In the genomic region with DNA sequence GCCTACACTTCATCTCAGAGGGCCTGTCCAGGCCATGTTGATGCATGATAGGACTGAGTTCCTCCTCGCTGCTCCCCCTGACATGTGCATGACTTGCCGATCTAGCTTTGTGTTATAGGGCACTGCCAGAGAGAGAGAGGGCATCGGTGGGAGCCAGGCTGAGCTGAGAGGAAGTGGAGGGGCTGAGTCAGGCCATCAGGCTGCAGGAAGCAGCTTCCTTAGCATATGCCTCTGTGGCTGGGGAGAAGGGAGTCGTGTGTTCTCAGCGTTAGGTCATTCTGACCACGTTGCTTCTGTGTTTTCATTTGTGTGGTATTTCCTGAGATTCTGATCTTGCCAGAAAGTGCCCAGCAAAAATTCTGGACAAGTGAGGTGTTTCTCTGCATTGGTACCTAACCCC, we compare ENCODE assay signal across 8 mouse cellular contexts. TPM values are rescaled to one million over a fixed set of nuclear protein-coding genes. Genes with fewer than 3 reads are reported as not detected.
DNase-seq lines count a peak whose midpoint lies in the region; ATAC-seq lines count a peak whose summit lies in the region.

No protein-coding gene starts in this region.

- no peak for DNase-seq in heart, postnatal 36 days
- DNase-seq in 3T3-L1 (ENCODE audit: low read depth, low spot score), result peak; percentile 82
- DNase-seq in lung, postnatal 36 days, result peak; percentile 59
- DNase-seq in yolk sac, embryonic 10.5 days (ENCODE audit: low spot score), result no peak
- DNase-seq in ovary, postnatal 10 days (ENCODE audit: low spot score), result no peak

- no peaks in the 10 kb centered on the region for H3K36me3 ChIP-seq in heart, embryonic 11.5 days (ENCODE audit: control insufficient read depth, insufficient read depth, low read length)
- H3K36me3 ChIP-seq in embryonic facial prominence, embryonic 12.5 days, result no peaks in the 10 kb centered on the region

- H3K9ac ChIP-seq in heart, embryonic 11.5 days (ENCODE audit: low read depth, low read length), result peak overlapping the region; percentile 46; the same call in 1 of the 2 replicates
- H3K9ac ChIP-seq in embryonic facial prominence, embryonic 12.5 days, result peak overlapping the region; percentile 27; the same call in 1 of the 2 replicates

- H3K9me3 ChIP-seq in heart, embryonic 11.5 days (replicated peaks; ENCODE audit: control insufficient read depth, low read length), result no peaks in the 10 kb centered on the region
- H3K9me3 ChIP-seq in embryonic facial prominence, embryonic 12.5 days, result no peaks in the 10 kb centered on the region

- 57% methylated on average over 6 of the region's 6 CpGs for WGBS in heart, embryonic 11.5 days (ENCODE audit: insufficient replicate concordance)
- 61% methylated on average over 6 of the region's 6 CpGs for WGBS in embryonic facial prominence, embryonic 12.5 days

- intact Hi-C loops in heart, postnatal 36 days (cut with DNase I), result no loop called here

- no peaks in the 10 kb centered on the region for H3K27me3 ChIP-seq in heart, embryonic 11.5 days (ENCODE audit: control insufficient read depth, insufficient read depth, low read length)
- no peaks in the 10 kb centered on the region for H3K27me3 ChIP-seq in embryonic facial prominence, embryonic 12.5 days

- ATAC-seq in heart, embryonic 11.5 days (replicated peaks; ENCODE audit: insufficient number of reproducible peaks, low FRiP score, low TSS enrichment), result no peak
- no peak for ATAC-seq in embryonic facial prominence, embryonic 12.5 days (ENCODE audit: insufficient number of reproducible peaks, insufficient read depth, low FRiP score, low TSS enrichment)
- ATAC-seq in frontal cortex, adult (ENCODE audit: low TSS enrichment), result no peak

- no peak overlapping the region for H3K4me2 ChIP-seq in heart, embryonic 11.5 days
- H3K4me2 ChIP-seq in embryonic facial prominence, embryonic 12.5 days (replicated peaks), result no peak overlapping the region

- peaks cover 36% of the 10 kb centered on the region for H3K4me1 ChIP-seq in heart, embryonic 11.5 days (ENCODE audit: control insufficient read depth, insufficient read depth, low read length)
- H3K4me1 ChIP-seq in embryonic facial prominence, embryonic 12.5 days, result peaks cover 22% of the 10 kb centered on the region

- no peak overlapping the region for H3K4me3 ChIP-seq in heart, embryonic 11.5 days (ENCODE audit: low read depth, low read length)
- no peak overlapping the region for H3K4me3 ChIP-seq in embryonic facial prominence, embryonic 12.5 days

- peak overlapping the region; percentile 52; the same call in 1 of the 2 replicates for H3K27ac ChIP-seq in heart, embryonic 11.5 days (ENCODE audit: low read depth, low read length)
- 0 out of 2 replicates have a peak overlapping the region, but pooled peaks have one; percentile 17 for H3K27ac ChIP-seq in embryonic facial prominence, embryonic 12.5 days

RNA-seq across cellular contexts. Expression of gene Ptpn1, which starts 17.4 kb away (rescaled TPM):
- 43.5 and 46.7 TPM in 2 replicates for polyA plus RNA-seq in heart, embryonic 11.5 days (2014; fragmentation: Nextera tagmentation; extraction: Ambion mirVana)
- 10 to 100 TPM; 19.5 to 22.3 TPM for total RNA-seq in heart, postnatal 36 days (2021)
- polyA plus RNA-seq in embryonic facial prominence, embryonic 12.5 days (2016; fragmentation: Nextera tagmentation; extraction: Ambion mirVana), result 60.8 and 62.2 TPM in 2 replicates

Comparison
In these comparisons a context has a peak if more than half of its experiments do, and no peak if none do; other contexts are left out.
1. DNase-seq: peak in 3T3-L1 (single experiment) and lung, postnatal 36 days (single experiment); none in heart, postnatal 36 days (0 of 2), yolk sac, embryonic 10.5 days (single experiment) and ovary, postnatal 10 days (single experiment).